Mouse (Mus musculus) heart, postnatal 4 days (tissue): ENCODE measurements around the gene Ankrd26. TPM values are rescaled to one million over a fixed set of nuclear protein-coding genes. Genes with fewer than 3 reads are reported as not detected.

Experiments
- DNase-seq: peaks from one replicate; pipeline ENCODE4 v3.0.0; 2021
- total RNA-seq, 2 experiments: library from RNA; stranded (reverse); gene quantifications; 2 replicates each; pipeline ENCODE4 v1.2.3; 2021

Gene Ankrd26
- total RNA-seq, 2 experiments from 2014 or later, result 3.2 to 3.5 TPM

- peak; percentile 83 for DNase-seq
Observed at GRCm38 (mm10) chr6:118478957-118479708, 82.9 kb downstream of the Ankrd26 start, which contains the start of gene Zfp9. Zfp9 (minus strand) TSS chr6:118479320.

- DNase-seq, result no peak
Observed at GRCm38 (mm10) chr6:118477875-118478785, 83.9 kb downstream of the Ankrd26 start.

GRCm38 (mm10) chr6:118462069-118462705 lies 99.8 kb downstream of the Ankrd26 start:
- no peak for DNase-seq

- no peak for DNase-seq
Observed at GRCm38 (mm10) chr6:118457726-118458125, 104.3 kb downstream of the Ankrd26 start.

- peak; percentile 90 for DNase-seq
Observed at GRCm38 (mm10) chr6:118455042-118455631, 106.9 kb downstream of the Ankrd26 start, which contains the start of gene Zfp248. Zfp248 (minus strand) TSS chr6:118455528.

GRCm38 (mm10) chr6:118454452-118454851 lies 107.6 kb downstream of the Ankrd26 start:
- DNase-seq, result peak; percentile 9

Other genes starting within 250 kb of the Ankrd26 start
- gene Bms1, start 142.8 kb downstream of the Ankrd26 start, total RNA-seq, result 10 to 100 TPM; 19.9 to 23.6 TPM
- gene Zfp248, start 106.7 kb downstream of the Ankrd26 start, total RNA-seq, result 1 to 10 TPM; 3.7 TPM
- 1 to 10 TPM; 8.2 to 8.6 TPM for gene Zfp9, start 82.9 kb downstream of the Ankrd26 start, total RNA-seq